Mouse (Mus musculus): Measurements from ENCODE around the gene Sept4.
A peak's percentile ranks its signal among the peaks of the same experiment; 100 is the strongest.

Sept4 gene

GRCm38 (mm10) chr11:87568255-87568953 is at the start of gene Sept4:
TSS of gene Sept4 (plus strand) at chr11:87568903.
- peak; percentile 53 for DNase-seq (ENCODE audit: low read depth, low spot score)

GRCm38 (mm10) chr11:87519260-87519659 is 49.4 kb upstream of the Sept4 start:
- peak; percentile 80 for DNase-seq (ENCODE audit: low read depth, low spot score)

GRCm38 (mm10) chr11:87523466-87523865 is 45.2 kb upstream of the Sept4 start:
- DNase-seq (ENCODE audit: low read depth, low spot score), result no peak

- no peak for DNase-seq (ENCODE audit: low read depth, low spot score)
Measured at GRCm38 (mm10) chr11:87523967-87524366, 44.7 kb upstream of the Sept4 start.

GRCm38 (mm10) chr11:87524780-87525179 is 43.9 kb upstream of the Sept4 start:
- DNase-seq (ENCODE audit: low read depth, low spot score), result no peak

- DNase-seq (ENCODE audit: low read depth, low spot score), result no peak
Measured at GRCm38 (mm10) chr11:87527364-87527763, 41.3 kb upstream of the Sept4 start.

GRCm38 (mm10) chr11:87527990-87528389 is 40.7 kb upstream of the Sept4 start:
- no peak for DNase-seq (ENCODE audit: low read depth, low spot score)

GRCm38 (mm10) chr11:87531695-87532094 is 37.0 kb upstream of the Sept4 start:
- DNase-seq (ENCODE audit: low read depth, low spot score), result peak; percentile 34

GRCm38 (mm10) chr11:87542285-87542684 is 26.4 kb upstream of the Sept4 start:
- DNase-seq (ENCODE audit: low read depth, low spot score), result peak; percentile 10

GRCm38 (mm10) chr11:87542906-87543305 is 25.8 kb upstream of the Sept4 start:
- peak; percentile 28 for DNase-seq (ENCODE audit: low read depth, low spot score)

- DNase-seq (ENCODE audit: low read depth, low spot score), result peak; percentile 62
Measured at GRCm38 (mm10) chr11:87553342-87553741, 15.4 kb upstream of the Sept4 start.

GRCm38 (mm10) chr11:87554386-87554785 is 14.3 kb upstream of the Sept4 start:
- DNase-seq (ENCODE audit: low read depth, low spot score), result peak; percentile 10

GRCm38 (mm10) chr11:87555106-87555703 is 13.5 kb upstream of the Sept4 start:
- no peak for DNase-seq (ENCODE audit: low read depth, low spot score)

- DNase-seq (ENCODE audit: low read depth, low spot score), result peak; percentile 53
Measured at GRCm38 (mm10) chr11:87561208-87561607, 7.5 kb upstream of the Sept4 start.

- DNase-seq (ENCODE audit: low read depth, low spot score), result no peak
Measured at GRCm38 (mm10) chr11:87566501-87566900, 2.2 kb upstream of the Sept4 start, which contains the start of gene Gm11492. TSS of gene Gm11492 (plus strand) at chr11:87566653.

- no peak for DNase-seq (ENCODE audit: low read depth, low spot score)
Measured at GRCm38 (mm10) chr11:87570743-87571142, 2.0 kb downstream of the Sept4 start.

- peak; percentile 81 for DNase-seq (ENCODE audit: low read depth, low spot score)
Measured at GRCm38 (mm10) chr11:87571361-87571950, 2.8 kb downstream of the Sept4 start.

GRCm38 (mm10) chr11:87573751-87574150 is 5.0 kb downstream of the Sept4 start:
- no peak for DNase-seq (ENCODE audit: low read depth, low spot score)

- no peak for DNase-seq (ENCODE audit: low read depth, low spot score)
Measured at GRCm38 (mm10) chr11:87574520-87575180, 5.9 kb downstream of the Sept4 start.

- no peak for DNase-seq (ENCODE audit: low read depth, low spot score)
Measured at GRCm38 (mm10) chr11:87577601-87578248, 9.0 kb downstream of the Sept4 start.

- DNase-seq (ENCODE audit: low read depth, low spot score), result peak; percentile 92
Measured at GRCm38 (mm10) chr11:87578249-87578962, 9.7 kb downstream of the Sept4 start.
